Comparison of ENCODE assay signal across 8 mouse cellular contexts in the genomic region with DNA sequence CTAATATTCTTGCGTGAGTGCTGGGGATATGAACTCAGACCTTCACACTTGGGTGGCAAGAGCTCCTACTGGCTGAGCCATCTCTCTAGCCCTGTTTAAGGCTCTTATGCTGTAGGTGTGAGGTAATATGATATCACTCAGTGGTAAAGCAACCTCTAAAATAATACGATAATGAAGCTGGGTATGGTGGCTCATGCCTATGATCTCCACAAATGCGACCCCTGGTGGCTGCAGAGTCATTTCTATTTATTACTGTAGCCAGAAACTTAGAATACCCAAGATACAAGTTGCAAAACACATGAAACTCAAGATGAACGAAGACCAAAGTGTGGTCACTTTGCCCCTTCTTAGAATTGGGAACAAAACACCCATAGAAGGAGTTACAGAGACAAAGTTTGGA. TPM values are rescaled to one million over a fixed set of nuclear protein-coding genes. Genes with fewer than 3 reads are reported as not detected.
DNase-seq lines count a peak whose midpoint lies in the region; ATAC-seq and TF ChIP-seq lines count a peak whose summit lies in the region.
"Not testable (repeated sequence)": the region's sequence is repeated elsewhere in the genome, so short reads cannot be mapped to it uniquely, and the experiment has no call there.

No protein-coding gene starts in this region.

- ATAC-seq in erythroblast, adult 5-6 weeks (replicated peaks; ENCODE audit: low FRiP score, poor library complexity, severe bottlenecking) = peak; percentile 41; the same call in 1 of the 2 replicates
- not testable (repeated sequence) for ATAC-seq in hindbrain, embryonic 14.5 days (ENCODE audit: low FRiP score)

- H3K4me1 ChIP-seq in bone marrow, adult 2 months (ENCODE audit: control insufficient read depth, insufficient read depth, low read length) = not testable (repeated sequence)
- H3K4me1 ChIP-seq in hindbrain, embryonic 14.5 days (replicated peaks; ENCODE audit: control insufficient read depth, insufficient read depth, low read length) = peaks cover 12% of the 10 kb centered on the region; the same call in 1 of the 2 replicates

- H3K4me2 ChIP-seq in hindbrain, embryonic 14.5 days (replicated peaks) = not testable (repeated sequence)

- 36% methylated on average over 4 of the region's 4 CpGs for WGBS in bone marrow, adult 2 months
- WGBS in hindbrain, embryonic 14.5 days = 59% methylated on average over 4 of the region's 4 CpGs

- not testable (repeated sequence) for H3K4me3 ChIP-seq in bone marrow, adult 2 months (replicated peaks; ENCODE audit: control insufficient read depth, low read depth, low read length); hindbrain, embryonic 14.5 days (replicated peaks; ENCODE audit: low read length); layer of hippocampus, adult 2 months

- peak; percentile 20 for DNase-seq in ES-CJ7 (ENCODE audit: low read depth, low spot score)
- peak; percentile 27 for DNase-seq in hindbrain, embryonic 14.5 days (ENCODE audit: low spot score)
- DNase-seq in layer of hippocampus, adult 2 months (ENCODE audit: low spot score in 2 of 2) = peak in 1 of 2 experiments; percentile 20
- peak; percentile 35 for DNase-seq in lung, postnatal 10 days
- DNase-seq in right cerebral cortex, postnatal 4 days = peak; percentile 26
- peak; percentile 80 for DNase-seq in thymus, postnatal 4 days

- peaks cover 26% of the 10 kb centered on the region for H3K27me3 ChIP-seq in hindbrain, embryonic 14.5 days (ENCODE audit: control insufficient read depth, insufficient read depth, low read length)

- not testable (repeated sequence) for TF ChIP-seq POLR2A in bone marrow, adult 2 months (IDR thresholded peaks at IDR 0.05; ENCODE audit: borderline replicate concordance, control insufficient read depth, low read depth, low read length)

- H3K36me3 ChIP-seq in hindbrain, embryonic 14.5 days (replicated peaks; ENCODE audit: control insufficient read depth, insufficient read depth) = not testable (repeated sequence)

- H3K27ac ChIP-seq in bone marrow, adult 2 months (ENCODE audit: control insufficient read depth, insufficient read depth, low read depth, low read length, poor library complexity); hindbrain, embryonic 14.5 days; layer of hippocampus, adult 2 months: not testable (repeated sequence)

- peak; percentile 40; the same call in 1 of the 2 replicates for TF ChIP-seq CTCF in bone marrow, adult 2 months (IDR thresholded peaks at IDR 0.05; ENCODE audit: control insufficient read depth, insufficient read depth, low read length)
- peak; percentile 70 for TF ChIP-seq CTCF in layer of hippocampus, adult 2 months (conservative IDR thresholded peaks at IDR 0.05)

- not testable (repeated sequence) for H3K9me3 ChIP-seq in hindbrain, embryonic 14.5 days (ENCODE audit: control insufficient read depth, low read length)

- H3K9ac ChIP-seq in hindbrain, embryonic 14.5 days = not testable (repeated sequence)

RNA-seq across cellular contexts. Expression of gene Il15ra, which starts 5.0 kb away (rescaled TPM):
- 9.3 and 10.4 TPM in 2 replicates for polyA plus RNA-seq in bone marrow, adult 2 months (2011; ENCODE audit: insufficient read depth, insufficient read length, low replicate concordance, missing spikeins)
- total RNA-seq in erythroblast, adult 5-6 weeks (2015; ENCODE audit: low replicate concordance) = 1.5 and 5.9 TPM in 2 replicates
- total RNA-seq in erythroblast, adult 5-6 weeks (2017; ENCODE audit: low replicate concordance) = 1.1 and 1.8 TPM in 2 replicates
- polyA plus RNA-seq in hindbrain, embryonic 14.5 days (2014; fragmentation: Nextera tagmentation; extraction: Ambion mirVana) = 1.4 and 1.5 TPM in 2 replicates
- 1 to 10 TPM; 6.2 to 8.0 TPM for total RNA-seq in layer of hippocampus, adult 2 months (2021)
